In genomic region chr12:105992756-105993155, GRCm38 (mm10) we compare ENCODE assay signal across 25 mouse cellular contexts. TPM values are rescaled to one million over a fixed set of nuclear protein-coding genes. Genes with fewer than 3 reads are reported as not detected.
DNase-seq lines count a peak whose midpoint lies in the region; ATAC-seq lines count a peak whose summit lies in the region.
"Had no signal": no experiment of that assay in that cellular context is flagged by ENCODE, and none has a peak within 500 bp of the region (broad histone marks: within the 10 kb centered on the region; RNA-seq: fewer than 3 reads in every experiment).

No protein-coding gene starts in this region.

- H3K4me1 ChIP-seq in forebrain, embryonic 13.5 days: peaks cover 18% of the 10 kb centered on the region
- H3K4me1 ChIP-seq in forebrain, embryonic 10.5 days: peaks cover 10% of the 10 kb centered on the region; the same call in 1 of the 2 replicates
- no peaks in the 10 kb centered on the region for H3K4me1 ChIP-seq in midbrain, embryonic 14.5 days (ENCODE audit: control insufficient read depth, insufficient read depth, low read length)
- 0 out of 2 replicates have a peak, but pooled peaks cover 4% of the 10 kb centered on the region for H3K4me1 ChIP-seq in midbrain, embryonic 15.5 days
- H3K4me1 ChIP-seq in forebrain, embryonic 16.5 days (replicated peaks; ENCODE audit: control insufficient read depth, insufficient read depth, low read length): peaks cover 14% of the 10 kb centered on the region
- H3K4me1 ChIP-seq: embryonic facial prominence, embryonic 15.5 days; kidney, embryonic 15.5 days; lung, embryonic 15.5 days; stomach, embryonic 15.5 days had no signal

- 18% methylated on average over 5 of the region's 5 CpGs for WGBS in forebrain, embryonic 13.5 days
- WGBS in forebrain, embryonic 10.5 days: 82% methylated on average over 5 of the region's 5 CpGs
- WGBS in midbrain, embryonic 14.5 days: 41% methylated on average over 5 of the region's 5 CpGs
- 38% methylated on average over 5 of the region's 5 CpGs for WGBS in midbrain, embryonic 15.5 days
- WGBS in forebrain, embryonic 16.5 days: 14% methylated on average over 5 of the region's 5 CpGs

- ATAC-seq in forebrain, embryonic 13.5 days: peak; percentile 38
- no peak for ATAC-seq in midbrain, embryonic 14.5 days (ENCODE audit: low FRiP score, low TSS enrichment)
- no peak for ATAC-seq in midbrain, embryonic 15.5 days (replicated peaks)
- peak; percentile 39 for ATAC-seq in forebrain, embryonic 16.5 days
- ATAC-seq: intestine, postnatal 0 days had no signal

- no peak overlapping the region for H3K9ac ChIP-seq in forebrain, embryonic 13.5 days
- no peak overlapping the region for H3K9ac ChIP-seq in midbrain, embryonic 14.5 days (replicated peaks; ENCODE audit: low read length)
- H3K9ac ChIP-seq in midbrain, embryonic 15.5 days: no peak overlapping the region
- H3K9ac ChIP-seq in forebrain, embryonic 16.5 days (replicated peaks; ENCODE audit: low read depth, low read length): no peak overlapping the region
- H3K9ac ChIP-seq: embryonic facial prominence, embryonic 15.5 days; kidney, embryonic 15.5 days; liver, embryonic 15.5 days; lung, embryonic 15.5 days; stomach, embryonic 15.5 days had no signal

- H3K4me3 ChIP-seq in forebrain, embryonic 13.5 days: no peak overlapping the region
- H3K4me3 ChIP-seq in forebrain, embryonic 10.5 days: no peak overlapping the region
- H3K4me3 ChIP-seq in midbrain, embryonic 14.5 days (replicated peaks; ENCODE audit: low read depth, low read length): no peak overlapping the region
- H3K4me3 ChIP-seq in midbrain, embryonic 15.5 days: no peak overlapping the region
- H3K4me3 ChIP-seq in forebrain, embryonic 16.5 days (replicated peaks; ENCODE audit: low read length): no peak overlapping the region
- H3K4me3 ChIP-seq: embryonic facial prominence, embryonic 15.5 days; hindbrain, embryonic 10.5 days; kidney, embryonic 15.5 days; left cerebral cortex, adult 2 months; limb, embryonic 10.5 days; liver, embryonic 15.5 days; lung, embryonic 15.5 days; stomach, embryonic 15.5 days had no signal

- no peaks in the 10 kb centered on the region for H3K9me3 ChIP-seq in forebrain, embryonic 13.5 days (replicated peaks)
- H3K9me3 ChIP-seq in forebrain, embryonic 10.5 days: no peaks in the 10 kb centered on the region
- no peaks in the 10 kb centered on the region for H3K9me3 ChIP-seq in midbrain, embryonic 14.5 days (ENCODE audit: control insufficient read depth, low read length)
- H3K9me3 ChIP-seq in midbrain, embryonic 15.5 days: no peaks in the 10 kb centered on the region
- no peaks in the 10 kb centered on the region for H3K9me3 ChIP-seq in forebrain, embryonic 16.5 days (ENCODE audit: control insufficient read depth, low read length)
- H3K9me3 ChIP-seq: embryonic facial prominence, embryonic 15.5 days; hindbrain, embryonic 10.5 days; kidney, embryonic 15.5 days; limb, embryonic 10.5 days; liver, embryonic 15.5 days; lung, embryonic 15.5 days; stomach, embryonic 15.5 days had no signal

- peaks cover 10% of the 10 kb centered on the region for H3K27me3 ChIP-seq in forebrain, embryonic 13.5 days
- H3K27me3 ChIP-seq in forebrain, embryonic 10.5 days (ENCODE audit: poor library complexity, severe bottlenecking): no peaks in the 10 kb centered on the region
- no peaks in the 10 kb centered on the region for H3K27me3 ChIP-seq in midbrain, embryonic 14.5 days (ENCODE audit: control insufficient read depth, insufficient read depth, low read length)
- H3K27me3 ChIP-seq in midbrain, embryonic 15.5 days (replicated peaks): no peaks in the 10 kb centered on the region
- H3K27me3 ChIP-seq in forebrain, embryonic 16.5 days (replicated peaks; ENCODE audit: control insufficient read depth, insufficient read depth, low read length): no peaks in the 10 kb centered on the region
- H3K27me3 ChIP-seq: embryonic facial prominence, embryonic 15.5 days; kidney, embryonic 15.5 days; lung, embryonic 15.5 days; stomach, embryonic 15.5 days had no signal

- H3K27ac ChIP-seq in forebrain, embryonic 13.5 days: peak overlapping the region; percentile 10; the same call in 1 of the 2 replicates
- no peak overlapping the region for H3K27ac ChIP-seq in forebrain, embryonic 10.5 days
- H3K27ac ChIP-seq in midbrain, embryonic 14.5 days (replicated peaks; ENCODE audit: low read depth, low read length): no peak overlapping the region
- no peak overlapping the region for H3K27ac ChIP-seq in midbrain, embryonic 15.5 days
- H3K27ac ChIP-seq in forebrain, embryonic 16.5 days (ENCODE audit: low read length): 0 out of 2 replicates have a peak overlapping the region, but pooled peaks have one; percentile 2
- H3K27ac ChIP-seq: embryonic facial prominence, embryonic 15.5 days; hindbrain, embryonic 10.5 days; kidney, embryonic 15.5 days; left cerebral cortex, adult 2 months; limb, embryonic 10.5 days; liver, embryonic 15.5 days; lung, embryonic 15.5 days; macrophage; stomach, embryonic 15.5 days had no signal

- no peaks in the 10 kb centered on the region for H3K36me3 ChIP-seq in forebrain, embryonic 13.5 days (ENCODE audit: poor library complexity, severe bottlenecking)
- H3K36me3 ChIP-seq in forebrain, embryonic 10.5 days (replicated peaks): no peaks in the 10 kb centered on the region
- no peaks in the 10 kb centered on the region for H3K36me3 ChIP-seq in midbrain, embryonic 14.5 days (ENCODE audit: control insufficient read depth, insufficient read depth, low read length)
- no peaks in the 10 kb centered on the region for H3K36me3 ChIP-seq in midbrain, embryonic 15.5 days (replicated peaks)
- no peaks in the 10 kb centered on the region for H3K36me3 ChIP-seq in forebrain, embryonic 16.5 days (ENCODE audit: control insufficient read depth, insufficient read depth)
- H3K36me3 ChIP-seq: embryonic facial prominence, embryonic 15.5 days; hindbrain, embryonic 10.5 days; kidney, embryonic 15.5 days; limb, embryonic 10.5 days; liver, embryonic 15.5 days; lung, embryonic 15.5 days; stomach, embryonic 15.5 days had no signal

- no peak overlapping the region for H3K4me2 ChIP-seq in forebrain, embryonic 13.5 days
- no peak overlapping the region for H3K4me2 ChIP-seq in midbrain, embryonic 14.5 days (ENCODE audit: low read length)
- no peak overlapping the region for H3K4me2 ChIP-seq in midbrain, embryonic 15.5 days
- H3K4me2 ChIP-seq in forebrain, embryonic 16.5 days (ENCODE audit: low read length): no peak overlapping the region
- H3K4me2 ChIP-seq: embryonic facial prominence, embryonic 15.5 days; heart, embryonic 11.5 days; kidney, embryonic 15.5 days; liver, embryonic 15.5 days; lung, embryonic 15.5 days; stomach, embryonic 15.5 days had no signal

- no peak for DNase-seq in forebrain, embryonic 10.5 days (ENCODE audit: extremely low spot score, low spot score)
- DNase-seq in midbrain, embryonic 14.5 days: peak; percentile 39
- DNase-seq in Muller cell, postnatal 12 days (ENCODE audit: inconsistent ontology term): peak; percentile 9
- DNase-seq in lung, postnatal 10 days: no peak
- DNase-seq: cerebellum, adult 11 months; cerebellum, adult 9-11 months; gastrocnemius, postnatal 10 days; heart, adult 11 months; kidney, postnatal 36 days; liver; thymus, postnatal 25 days had no signal

RNA-seq across cellular contexts. Expression of gene Vrk1, which starts 17.3 kb away (rescaled TPM):
- 98.6 and 101 TPM in 2 replicates for polyA plus RNA-seq in forebrain, embryonic 13.5 days (2015; fragmentation: Nextera tagmentation; extraction: Ambion mirVana)
- 123 TPM in 2 replicates for polyA plus RNA-seq in forebrain, embryonic 10.5 days (2016; fragmentation: Nextera tagmentation; extraction: Ambion mirVana)
- 34.2 and 42.3 TPM in 2 replicates for polyA plus RNA-seq in midbrain, embryonic 14.5 days (2014; fragmentation: Nextera tagmentation; extraction: Ambion mirVana)
- 31.6 and 32.6 TPM in 2 replicates for polyA plus RNA-seq in midbrain, embryonic 15.5 days (2015; fragmentation: Nextera tagmentation; extraction: Ambion mirVana)
- 68.3 and 80.2 TPM in 2 replicates for polyA plus RNA-seq in forebrain, embryonic 16.5 days (2015; fragmentation: Nextera tagmentation; extraction: Ambion mirVana)

Comparison
In these comparisons a context has a peak if more than half of its experiments do, and no peak if none do; other contexts are left out.
1. H3K27ac ChIP-seq: peak in forebrain, embryonic 13.5 days (single experiment) and forebrain, embryonic 16.5 days (single experiment); none in forebrain, embryonic 10.5 days (single experiment), midbrain, embryonic 14.5 days (single experiment) and midbrain, embryonic 15.5 days (single experiment).
2. ATAC-seq: peak in forebrain, embryonic 13.5 days (single experiment) and forebrain, embryonic 16.5 days (single experiment); none in midbrain, embryonic 14.5 days (single experiment) and midbrain, embryonic 15.5 days (single experiment).
3. DNase-seq: peak in midbrain, embryonic 14.5 days (single experiment) and Muller cell, postnatal 12 days (single experiment); none in forebrain, embryonic 10.5 days (single experiment) and lung, postnatal 10 days (single experiment).